Mouse (Mus musculus) testis, adult 10 weeks (tissue): ENCODE data around the gene Hnmt. TPM values are rescaled to one million over a fixed set of nuclear protein-coding genes. Genes with fewer than 3 reads are reported as not detected.

Source experiments
- polyA plus RNA-seq: library from polyadenylated mRNA; stranded (reverse); fragments of 350-450 nt; fragmentation: Illumina TruSeq; extraction: RNeasy Lipid Tissue Mini Kit (QIAGEN cat#74804); gene quantifications from one replicate; pipeline ENCODE4 v1.2.3, GENCODE M21; 2014; ENCODE audit warnings: low read depth, low replicate concordance

Gene Hnmt
- polyA plus RNA-seq = 7.8 TPM

DNA sequence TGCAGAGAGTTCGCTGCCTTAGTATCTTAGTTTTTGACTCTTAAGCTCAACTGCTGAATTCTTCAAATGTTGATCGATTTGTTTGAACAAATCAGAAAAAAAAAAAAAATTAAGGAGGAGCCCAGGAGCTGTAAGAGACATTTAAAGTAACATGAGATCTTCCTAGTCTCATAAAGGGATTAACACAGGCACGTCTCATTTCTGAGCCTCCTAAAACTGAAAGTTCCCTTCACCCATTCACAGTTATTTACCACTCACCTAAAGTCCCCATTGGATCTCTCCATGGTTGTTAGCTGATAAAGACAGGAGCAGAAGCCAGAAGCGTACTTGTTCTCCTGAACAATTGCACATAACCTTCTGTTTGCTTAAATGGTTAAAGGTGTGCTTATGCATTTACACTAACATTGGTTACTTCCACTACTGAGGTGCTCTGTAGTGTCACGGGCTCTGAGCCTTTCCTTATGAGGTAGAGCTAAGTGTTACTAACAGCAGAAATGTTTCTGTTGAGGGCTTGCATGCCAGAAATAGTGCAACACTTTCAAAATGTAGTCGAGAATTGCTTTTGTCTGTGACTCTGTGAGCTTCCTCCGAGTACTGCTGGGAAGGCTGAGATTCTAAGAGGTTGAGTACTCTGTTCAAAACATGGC, at the start of gene Hnmt:
Hnmt (minus strand) TSS at position 51 of the 647 bp plus-strand sequence.

DNA sequence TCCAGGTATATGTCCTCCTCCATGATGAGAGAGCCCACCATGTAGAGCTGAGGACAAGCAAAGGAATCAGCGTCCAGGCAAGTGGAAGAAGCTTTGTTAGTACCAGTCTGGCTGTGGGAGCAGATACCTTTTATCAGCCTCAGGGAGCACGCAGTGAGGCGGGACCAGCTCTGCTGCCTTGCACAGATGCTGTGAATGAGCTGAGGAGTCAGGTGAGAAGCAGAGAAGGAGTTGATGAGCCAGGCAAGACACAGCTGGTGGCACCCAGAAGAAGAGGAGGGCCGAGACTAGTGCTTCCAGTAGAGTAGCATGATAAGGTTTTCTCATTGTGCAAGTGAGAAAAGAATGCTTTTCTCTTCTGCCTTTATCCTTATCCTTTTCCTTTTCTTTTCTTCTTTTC, 47.3 kb upstream of the Hnmt start, which contains the start of gene Tbpl2:
Tbpl2 (minus strand) TSS at position 101 of the 400 bp plus-strand sequence.

Other genes with a start within 250 kb of the Hnmt start
- gene Tbpl2, start 47.2 kb upstream of the Hnmt start, polyA plus RNA-seq = not detected
- gene Il1f8, start 103.8 kb upstream of the Hnmt start, polyA plus RNA-seq = not detected
- not detected for gene Il1f9, start 137.1 kb upstream of the Hnmt start, polyA plus RNA-seq
- not detected for gene Il1f6, start 166.0 kb upstream of the Hnmt start, polyA plus RNA-seq
- gene Il1f5, start 227.6 kb upstream of the Hnmt start, polyA plus RNA-seq = not detected
- not detected for gene Il1f10, start 241.8 kb upstream of the Hnmt start, polyA plus RNA-seq